Mouse (Mus musculus) T-helper 2 cell (primary cell): ENCODE results near the gene B3gnt6.

ENCODE experiments used
- in situ Hi-C: fragments of 300-600 bp; cut with MboI, MseI; formaldehyde crosslinking; loops from one replicate; pipeline ENCODE4 v1.15.1; 2025; ENCODE audit warnings: high pct_unique_total_duplicates

Gene B3gnt6

DNA sequence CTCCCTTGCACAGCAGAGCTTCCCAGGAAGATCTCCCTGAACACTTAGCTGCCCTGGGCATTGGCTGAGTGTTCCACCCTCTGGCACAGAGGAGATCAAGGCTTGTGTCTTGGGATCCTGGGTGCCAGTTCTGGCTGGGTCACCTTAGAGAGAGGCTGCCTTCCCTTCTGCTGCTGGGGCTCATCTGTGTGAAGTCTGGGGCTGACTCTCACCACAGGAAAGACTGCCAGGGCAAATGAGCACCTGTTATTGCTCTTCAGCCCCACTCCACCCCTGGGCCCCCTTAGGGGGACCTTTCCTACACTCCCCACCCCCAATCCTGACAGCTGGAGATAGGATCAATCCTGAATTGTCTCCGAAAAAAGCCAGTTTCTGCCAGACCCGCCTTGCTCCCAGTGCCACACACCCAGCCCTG is 22.2 kb downstream of the B3gnt6 start:
- in situ Hi-C loops, result no loop called here

DNA sequence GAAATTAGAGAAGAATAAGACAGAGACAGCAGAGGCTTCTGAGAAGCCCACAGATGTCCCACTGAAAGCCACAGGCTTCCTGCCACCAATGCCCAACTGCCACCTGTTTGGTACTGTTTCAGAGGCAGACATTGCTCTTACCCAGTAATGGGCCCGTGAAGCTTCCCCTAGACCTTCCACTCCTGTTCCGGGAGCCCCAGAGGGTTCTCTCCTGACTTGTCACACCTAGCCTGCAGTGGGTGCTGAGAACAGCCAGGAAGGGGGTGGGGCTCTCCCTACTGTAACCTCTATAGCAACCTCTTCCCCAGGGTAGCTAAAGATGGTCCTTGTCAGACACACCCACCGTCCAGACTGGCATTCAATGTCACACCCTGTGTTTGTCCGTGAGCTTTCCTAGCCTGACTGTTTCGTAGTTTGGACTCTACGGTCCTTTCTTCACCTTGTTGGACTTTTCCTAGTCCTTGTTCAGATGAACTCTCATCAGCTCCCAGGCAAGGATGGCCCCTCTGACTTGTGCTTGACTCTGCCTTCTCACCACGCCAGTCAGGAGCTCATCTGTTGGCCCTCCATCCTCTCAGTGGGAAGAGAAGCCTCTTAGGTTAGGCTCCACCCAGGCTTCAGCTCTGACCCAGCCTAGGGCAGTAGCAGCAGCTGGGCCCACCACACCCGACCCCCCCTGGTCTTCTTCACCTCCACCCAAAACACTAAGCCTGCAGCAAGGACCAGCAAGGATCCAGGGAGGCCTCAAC is 22.8 kb downstream of the B3gnt6 start:
- in situ Hi-C loops, result no loop called here

DNA sequence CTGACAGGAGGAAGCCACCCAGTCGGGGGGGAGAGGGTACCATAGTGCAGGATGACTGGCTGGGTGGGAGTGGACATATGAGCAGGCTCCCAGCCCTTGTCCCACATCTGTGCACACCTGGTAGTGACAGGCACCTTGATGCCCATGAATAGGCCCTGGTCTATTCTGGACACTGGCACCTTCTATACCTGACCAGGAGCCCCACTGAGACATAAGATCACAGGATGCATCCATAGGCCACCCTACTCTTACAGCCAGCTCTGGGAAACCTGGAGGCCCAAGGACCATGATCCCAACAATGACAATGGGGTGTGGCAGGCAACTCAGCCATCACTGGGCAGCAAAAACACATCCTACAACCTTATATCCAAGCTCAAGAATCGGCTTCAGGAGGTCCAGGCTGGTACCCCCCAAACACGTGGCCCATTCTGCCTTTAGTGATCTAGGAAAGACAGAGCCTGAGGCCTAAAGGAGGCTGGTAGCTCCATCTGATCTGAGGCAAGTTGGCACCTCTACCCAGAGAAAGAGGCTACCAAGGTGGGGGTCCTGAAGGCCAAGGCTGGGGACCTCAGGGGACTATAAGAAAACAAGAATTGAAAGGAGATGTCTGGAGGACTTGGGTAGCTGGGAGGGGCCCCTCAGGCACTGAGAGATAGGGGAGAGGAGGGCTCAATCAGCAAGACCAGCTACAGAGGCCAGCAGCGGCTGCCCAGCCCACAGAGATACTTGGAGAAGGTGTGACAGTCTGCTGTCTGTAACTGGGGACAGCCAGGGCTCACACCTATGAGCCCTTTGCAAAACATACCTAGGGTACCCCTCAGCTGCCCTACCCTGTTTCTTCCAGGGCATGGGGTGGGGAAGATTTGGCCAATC is 24.2 kb downstream of the B3gnt6 start:
- in situ Hi-C loops, result no loop called here

DNA sequence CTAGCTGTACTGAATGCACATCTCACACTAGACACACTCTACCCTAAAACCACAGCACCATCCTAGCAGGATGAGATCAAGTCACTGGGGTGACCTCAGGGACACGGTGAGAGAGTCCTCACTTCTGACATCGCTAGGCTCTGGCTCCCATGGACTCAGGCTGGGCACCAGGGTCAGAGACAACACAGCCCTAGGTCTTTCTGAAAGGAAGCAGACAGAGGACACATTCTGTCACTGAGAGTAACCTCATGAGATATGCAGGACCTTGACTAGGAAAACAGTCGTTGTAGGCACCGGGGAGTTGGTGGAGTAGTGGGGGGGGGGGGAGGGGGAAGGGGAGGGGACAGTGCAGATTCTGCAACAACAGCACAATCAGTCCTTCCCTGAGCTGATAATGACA is 25.9 kb downstream of the B3gnt6 start:
- in situ Hi-C loops, result no loop called here

- in situ Hi-C loops, result no loop called here
These were observed 26.6 kb downstream of the B3gnt6 start for GRCm38 (mm10) chr7:98172661-98173060.

GRCm38 (mm10) chr7:98171141-98172073 is 27.9 kb downstream of the B3gnt6 start:
- in situ Hi-C loops, result no loop called here

DNA sequence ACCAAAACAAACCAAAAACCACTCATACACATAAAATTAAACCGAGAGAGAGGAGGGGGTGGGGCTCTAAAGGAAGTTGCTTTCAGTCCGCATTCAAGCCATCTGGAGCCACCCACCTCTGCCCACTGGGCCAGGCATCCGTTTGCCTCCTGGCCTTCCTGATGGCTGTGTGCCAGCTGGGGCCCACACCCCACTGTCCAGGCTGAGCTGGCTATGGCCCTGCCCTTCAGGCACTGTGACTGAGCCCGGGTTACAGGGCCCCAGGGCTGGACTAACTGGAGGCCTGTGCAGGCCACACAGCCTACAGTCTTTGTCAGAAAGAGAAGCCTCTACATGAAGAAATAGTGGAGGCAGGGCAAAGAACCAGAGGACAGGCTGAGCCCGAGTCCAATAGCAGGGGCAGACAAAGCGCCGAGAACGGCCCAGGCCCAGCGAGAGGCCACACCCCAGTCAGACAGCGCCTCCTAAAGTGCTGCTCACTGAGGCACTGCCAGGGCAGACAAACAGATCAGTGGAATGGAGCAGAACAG is 34.2 kb downstream of the B3gnt6 start:
- in situ Hi-C loops, result no loop called here

- in situ Hi-C loops, result no loop called here
These were observed 34.8 kb downstream of the B3gnt6 start for GRCm38 (mm10) chr7:98164382-98164998.

DNA sequence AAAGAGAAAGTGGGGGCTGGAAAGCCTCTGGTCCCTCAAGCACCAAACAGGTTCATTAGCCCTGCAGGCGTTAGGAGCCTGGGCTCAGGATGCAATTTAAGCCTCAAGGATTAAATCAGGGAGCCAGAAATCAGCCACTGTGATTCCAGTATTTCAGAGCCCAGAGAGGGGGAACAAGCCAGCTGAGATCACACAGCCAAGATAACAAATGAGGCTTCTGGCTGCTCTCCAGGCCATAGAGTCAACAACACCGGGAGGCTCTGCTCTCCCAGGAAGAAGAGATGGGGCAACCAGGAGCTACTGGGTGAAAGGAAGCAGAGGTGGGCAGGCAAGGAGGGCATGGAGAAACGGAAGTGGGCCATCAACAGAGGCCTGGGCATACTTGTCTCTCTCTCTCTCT is 35.6 kb downstream of the B3gnt6 start:
- in situ Hi-C loops, result no loop called here

GRCm38 (mm10) chr7:98162239-98162638 is 37.0 kb downstream of the B3gnt6 start:
- in situ Hi-C loops, result no loop called here

DNA sequence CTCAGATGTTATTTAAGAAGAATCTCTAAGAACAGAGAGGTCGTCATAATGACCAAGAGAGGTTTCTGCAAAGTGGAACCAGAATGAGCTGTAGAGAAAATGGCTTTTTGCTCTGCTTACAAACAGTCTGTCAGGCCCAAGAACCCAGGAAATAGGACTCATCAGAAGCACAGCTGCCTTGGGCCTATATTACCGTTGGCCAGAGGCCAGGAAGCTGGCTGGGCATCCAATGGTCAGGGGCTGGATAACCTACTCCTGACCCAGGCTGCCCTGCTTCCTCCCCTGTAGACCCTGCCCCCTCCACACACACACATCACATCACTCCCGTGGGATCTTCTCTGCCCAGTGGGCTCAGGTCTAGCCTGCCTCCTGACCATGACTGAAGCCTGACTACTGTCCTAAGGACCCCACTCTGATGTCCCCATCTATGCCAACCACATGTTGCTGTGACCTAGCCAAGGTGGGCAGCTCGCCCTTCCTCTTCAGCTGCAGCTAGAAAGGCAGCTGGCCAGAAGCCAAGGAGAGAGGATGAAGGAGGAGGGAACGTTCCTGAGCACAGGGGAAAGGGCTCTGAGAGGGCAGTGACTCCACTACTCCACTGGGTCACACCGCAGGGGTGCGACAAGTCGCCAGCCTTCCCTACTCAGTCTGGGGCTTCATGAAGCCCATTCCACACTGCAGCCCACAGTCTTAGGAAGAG is 39.1 kb downstream of the B3gnt6 start:
- in situ Hi-C loops, result no loop called here

GRCm38 (mm10) chr7:98158481-98158880 is 40.8 kb downstream of the B3gnt6 start:
- in situ Hi-C loops, result no loop called here

- in situ Hi-C loops, result no loop called here
These were observed 41.5 kb downstream of the B3gnt6 start for GRCm38 (mm10) chr7:98157636-98158332.

DNA sequence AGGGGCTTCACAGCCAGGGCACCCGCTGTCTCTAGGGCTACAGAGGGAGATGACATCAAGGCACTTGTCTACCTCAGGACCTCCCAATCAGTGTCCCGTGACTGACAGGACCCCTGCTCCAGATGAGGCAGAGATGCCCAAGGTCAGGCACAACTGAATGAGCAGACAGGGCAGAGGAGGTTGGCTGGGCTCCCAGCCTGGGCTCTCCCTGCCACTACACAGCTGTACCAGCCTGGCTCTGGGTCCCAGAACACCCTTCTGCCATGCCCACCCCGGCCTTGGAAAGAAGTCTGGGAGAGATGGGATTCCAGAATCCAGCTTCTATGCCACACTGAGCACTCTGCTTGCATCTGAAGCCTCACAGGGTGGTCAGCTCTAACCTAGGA is 43.0 kb downstream of the B3gnt6 start:
- in situ Hi-C loops, result no loop called here

GRCm38 (mm10) chr7:98155546-98156279 is 43.6 kb downstream of the B3gnt6 start:
- in situ Hi-C loops, result no loop called here

- in situ Hi-C loops, result no loop called here
These were observed 45.4 kb downstream of the B3gnt6 start for GRCm38 (mm10) chr7:98153892-98154291.

GRCm38 (mm10) chr7:98153345-98153744 is 45.9 kb downstream of the B3gnt6 start:
- in situ Hi-C loops, result no loop called here

DNA sequence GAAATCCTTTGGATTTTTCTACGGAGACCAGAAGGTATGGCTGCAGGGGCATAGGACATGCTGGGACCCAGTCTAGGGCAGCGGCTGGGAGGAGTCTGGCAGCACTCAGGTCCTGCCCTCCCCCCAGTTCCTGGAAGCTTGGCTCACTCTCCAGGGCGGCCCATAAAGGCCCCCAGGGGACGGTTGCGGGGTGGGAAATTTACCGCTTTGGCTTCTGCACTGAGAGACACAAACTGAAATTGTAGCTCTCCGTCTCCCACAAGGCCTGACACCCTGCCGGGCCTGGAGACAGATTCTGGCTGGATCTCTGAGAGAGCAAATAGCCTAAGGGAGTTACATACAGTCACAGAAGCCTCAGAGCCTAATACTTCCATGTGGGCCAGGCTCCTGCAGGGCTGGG is 46.9 kb downstream of the B3gnt6 start:
- in situ Hi-C loops, result no loop called here

DNA sequence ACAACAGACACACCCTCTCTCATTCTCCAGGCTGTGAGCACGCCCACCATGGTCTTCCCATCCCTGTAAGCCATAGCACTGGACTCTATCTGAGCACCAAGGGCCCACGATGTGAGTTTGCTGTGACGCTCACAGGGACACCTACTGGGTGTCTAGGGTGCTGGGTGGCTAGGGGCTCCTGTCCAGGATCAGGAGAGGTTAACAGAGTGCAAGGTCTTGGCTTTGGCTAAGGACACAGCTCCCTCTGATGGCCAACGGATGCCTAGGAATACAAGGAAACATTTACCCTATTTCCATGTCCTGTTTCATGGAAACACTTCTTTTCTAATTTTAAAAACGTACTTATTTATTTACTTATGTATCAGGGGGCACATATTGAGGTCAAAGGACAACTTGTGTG is 48.8 kb downstream of the B3gnt6 start:
- in situ Hi-C loops, result no loop called here
